Mouse (Mus musculus): Measurements from ENCODE around the gene Wdr46. TPM values are rescaled to one million over a fixed set of nuclear protein-coding genes. Genes with fewer than 3 reads are reported as not detected.

Wdr46 gene
- total RNA-seq, 2 experiments from 2014 or later = 41.4 to 53.9 TPM

GRCm38 (mm10) chr17:33926207-33926932 lies 14.1 kb upstream of the Wdr46 start:
- no peak for ATAC-seq (replicated peaks; ENCODE audit: poor library complexity, severe bottlenecking)

- ATAC-seq (replicated peaks; ENCODE audit: poor library complexity, severe bottlenecking) = no peak
These were observed 12.1 kb upstream of the Wdr46 start for GRCm38 (mm10) chr17:33928251-33928947.

GRCm38 (mm10) chr17:33929371-33930279 lies 10.8 kb upstream of the Wdr46 start, which contains the start of gene Rgl2:
Gene Rgl2, plus strand, starts transcription at chr17:33929543.
- peak; percentile 77 for ATAC-seq (replicated peaks; ENCODE audit: poor library complexity, severe bottlenecking)

- peak; percentile 38 for ATAC-seq (replicated peaks; ENCODE audit: poor library complexity, severe bottlenecking)
These were observed 9.9 kb upstream of the Wdr46 start for GRCm38 (mm10) chr17:33930280-33931158.

GRCm38 (mm10) chr17:33931159-33931866 lies 9.1 kb upstream of the Wdr46 start:
- peak; percentile 25 for ATAC-seq (replicated peaks; ENCODE audit: poor library complexity, severe bottlenecking)

- no peak for ATAC-seq (replicated peaks; ENCODE audit: poor library complexity, severe bottlenecking)
These were observed 8.5 kb upstream of the Wdr46 start for GRCm38 (mm10) chr17:33931947-33932346.

- no peak for ATAC-seq (replicated peaks; ENCODE audit: poor library complexity, severe bottlenecking)
These were observed 8.0 kb upstream of the Wdr46 start for GRCm38 (mm10) chr17:33932448-33932847.

- no peak for ATAC-seq (replicated peaks; ENCODE audit: poor library complexity, severe bottlenecking)
These were observed 7.5 kb upstream of the Wdr46 start for GRCm38 (mm10) chr17:33932970-33933369.

GRCm38 (mm10) chr17:33935422-33936055 lies 4.9 kb upstream of the Wdr46 start:
- no peak for ATAC-seq (replicated peaks; ENCODE audit: poor library complexity, severe bottlenecking)

GRCm38 (mm10) chr17:33936993-33937392 lies 3.5 kb upstream of the Wdr46 start:
- ATAC-seq (replicated peaks; ENCODE audit: poor library complexity, severe bottlenecking) = no peak

- ATAC-seq (replicated peaks; ENCODE audit: poor library complexity, severe bottlenecking) = no peak
These were observed 1.7 kb upstream of the Wdr46 start for GRCm38 (mm10) chr17:33938783-33939182.

- peak; percentile 28 for ATAC-seq (replicated peaks; ENCODE audit: poor library complexity, severe bottlenecking)
These were observed 521 bp downstream of the Wdr46 start for GRCm38 (mm10) chr17:33940981-33941380.

- ATAC-seq (replicated peaks; ENCODE audit: poor library complexity, severe bottlenecking) = no peak
These were observed 921 bp downstream of the Wdr46 start for GRCm38 (mm10) chr17:33941381-33941780.

- ATAC-seq (replicated peaks; ENCODE audit: poor library complexity, severe bottlenecking) = no peak
These were observed 3.0 kb downstream of the Wdr46 start for GRCm38 (mm10) chr17:33943454-33943853.

- ATAC-seq (replicated peaks; ENCODE audit: poor library complexity, severe bottlenecking) = peak; percentile 70
These were observed 7.1 kb downstream of the Wdr46 start for GRCm38 (mm10) chr17:33947430-33948089.

- ATAC-seq (replicated peaks; ENCODE audit: poor library complexity, severe bottlenecking) = no peak
These were observed 7.8 kb downstream of the Wdr46 start for GRCm38 (mm10) chr17:33948090-33948904.

- ATAC-seq (replicated peaks; ENCODE audit: poor library complexity, severe bottlenecking) = no peak
These were observed 8.6 kb downstream of the Wdr46 start for GRCm38 (mm10) chr17:33948905-33949537.
